ENCODE assay signal across 25 mouse cellular contexts in genomic region chr8:122086064-122086463, GRCm38 (mm10).
DNase-seq lines count a peak whose midpoint lies in the region; ATAC-seq and TF ChIP-seq lines count a peak whose summit lies in the region.
"Had no signal": no experiment of that assay in that cellular context is flagged by ENCODE, and none has a peak within 500 bp of the region (broad histone marks: within the 10 kb centered on the region; RNA-seq: fewer than 3 reads in every experiment).

No protein-coding gene starts in this region.

- no peak overlapping the region for H3K9ac ChIP-seq in embryonic facial prominence, embryonic 13.5 days
- no peak overlapping the region for H3K9ac ChIP-seq in CH12.LX (ENCODE audit: insufficient read depth, low read depth)
- H3K9ac ChIP-seq: forebrain, postnatal 0 days; heart, embryonic 12.5 days; hindbrain, embryonic 13.5 days; kidney, embryonic 15.5 days; limb, embryonic 15.5 days; liver, embryonic 14.5 days; lung, embryonic 14.5 days; midbrain, embryonic 12.5 days; neural tube, embryonic 15.5 days; stomach, embryonic 15.5 days had no signal

- no peak for DNase-seq in embryonic facial prominence, embryonic 10.5 days (ENCODE audit: low spot score)
- no peak for DNase-seq in CH12.LX (ENCODE audit: extremely low read depth)
- peak; percentile 44 to 58 for DNase-seq in cerebellum, adult 18-20 months
- DNase-seq in cerebellum, postnatal 14 days, result peak; percentile 33 to 54
- DNase-seq in left cerebral cortex, postnatal 10 days (ENCODE audit: extremely low spot score in 1 of 2, low spot score in 2 of 2), result no peak
- DNase-seq in urinary bladder, adult 2 months (ENCODE audit: low spot score), result no peak
- DNase-seq: B cell, adult 2 months; forebrain, postnatal 0 days; heart, adult 11 months; heart, postnatal 10 days; kidney, adult 11 months; kidney, postnatal 36 days; lung, embryonic 14.5 days; thymus, adult 2 months had no signal

- no peak overlapping the region for H3K27ac ChIP-seq in embryonic facial prominence, embryonic 13.5 days
- no peak overlapping the region for H3K27ac ChIP-seq in embryonic facial prominence, embryonic 10.5 days (replicated peaks)
- no peak overlapping the region for H3K27ac ChIP-seq in CH12.LX (ENCODE audit: insufficient read depth, low read depth)
- H3K27ac ChIP-seq: forebrain, embryonic 10.5 days; hindbrain, embryonic 13.5 days; kidney, embryonic 15.5 days; limb, embryonic 15.5 days; liver, embryonic 14.5 days; midbrain, embryonic 12.5 days; neural tube, embryonic 15.5 days; stomach, embryonic 15.5 days had no signal

- no peak overlapping the region for H3K4me2 ChIP-seq in embryonic facial prominence, embryonic 13.5 days
- no peak overlapping the region for H3K4me2 ChIP-seq in CH12.LX (ENCODE audit: insufficient read depth, low read depth, poor library complexity, severe bottlenecking)
- H3K4me2 ChIP-seq: heart, embryonic 12.5 days; hindbrain, embryonic 13.5 days; kidney, embryonic 15.5 days; limb, embryonic 15.5 days; lung, embryonic 14.5 days; midbrain, embryonic 12.5 days; neural tube, embryonic 15.5 days; stomach, embryonic 15.5 days had no signal

- 77% methylated on average over 12 of the region's 12 CpGs for WGBS in embryonic facial prominence, embryonic 13.5 days
- WGBS in embryonic facial prominence, embryonic 10.5 days, result 78% methylated on average over 12 of the region's 12 CpGs

- TF ChIP-seq POLR2A in CH12.LX (IDR thresholded peaks at IDR 0.05; ENCODE audit: low read depth, low read length), result no peak

- no peak for TF ChIP-seq RAD21 in CH12.LX (IDR thresholded peaks at IDR 0.05; ENCODE audit: low read depth, low read length)

- ATAC-seq in embryonic facial prominence, embryonic 13.5 days (ENCODE audit: insufficient number of reproducible peaks, insufficient read depth, low FRiP score, low TSS enrichment, low read depth), result peak; percentile 22; the same call in 1 of the 2 replicates
- ATAC-seq: activated CD4-positive, CD25-positive, alpha-beta regulatory T cell, adult 4 months; forebrain, postnatal 0 days had no signal

- H3K4me3 ChIP-seq in embryonic facial prominence, embryonic 13.5 days, result no peak overlapping the region
- no peak overlapping the region for H3K4me3 ChIP-seq in embryonic facial prominence, embryonic 10.5 days
- H3K4me3 ChIP-seq in CH12.LX (replicated peaks in 1 of 3; ENCODE audit: low read depth in 2 of 3, low read length in 2 of 3, poor library complexity in 1 of 3), result no peak overlapping the region
- H3K4me3 ChIP-seq: forebrain, embryonic 10.5 days; heart, embryonic 12.5 days; hindbrain, embryonic 13.5 days; kidney, embryonic 15.5 days; limb, embryonic 15.5 days; midbrain, embryonic 12.5 days; neural tube, embryonic 15.5 days; stomach, embryonic 15.5 days had no signal

- H3K79me2 ChIP-seq in CH12.LX (replicated peaks; ENCODE audit: control insufficient read depth, extremely low read depth, insufficient read depth, poor library complexity, severe bottlenecking), result no peaks in the 10 kb centered on the region

- H3K4me1 ChIP-seq in embryonic facial prominence, embryonic 13.5 days, result no peaks in the 10 kb centered on the region
- H3K4me1 ChIP-seq in embryonic facial prominence, embryonic 10.5 days, result peaks cover 27% of the 10 kb centered on the region
- H3K4me1 ChIP-seq in CH12.LX (ENCODE audit: control insufficient read depth in 1 of 2, insufficient read depth in 2 of 2), result peaks cover 0 to 14% of the 10 kb centered on the region in 2 experiments; a peak in 1 of 4 replicates
- H3K4me1 ChIP-seq: midbrain, embryonic 12.5 days had no signal

- TF ChIP-seq CTCF in CH12.LX (conservative IDR thresholded peaks at IDR 0.05 in 1 of 2, IDR thresholded peaks at IDR 0.05 in 1 of 2; ENCODE audit: low read depth in 2 of 2, low read length in 2 of 2), result no peak

- H3K27me3 ChIP-seq in embryonic facial prominence, embryonic 13.5 days, result 0 out of 2 replicates have a peak, but pooled peaks cover 4% of the 10 kb centered on the region
- peaks cover 27% of the 10 kb centered on the region; the same call in 1 of the 2 replicates for H3K27me3 ChIP-seq in embryonic facial prominence, embryonic 10.5 days (replicated peaks; ENCODE audit: low read depth, poor library complexity, severe bottlenecking)
- H3K27me3 ChIP-seq in CH12.LX (replicated peaks), result peaks cover 71% of the 10 kb centered on the region
- H3K27me3 ChIP-seq: kidney, embryonic 15.5 days; neural tube, embryonic 15.5 days; stomach, embryonic 15.5 days had no signal

- intact Hi-C loops in left cerebral cortex, postnatal 10 days (cut with DNase I), result no loop called here

- no peaks in the 10 kb centered on the region for H3K36me3 ChIP-seq in embryonic facial prominence, embryonic 13.5 days
- no peaks in the 10 kb centered on the region for H3K36me3 ChIP-seq in embryonic facial prominence, embryonic 10.5 days (replicated peaks)
- no peaks in the 10 kb centered on the region for H3K36me3 ChIP-seq in CH12.LX (replicated peaks in 1 of 2; ENCODE audit: control insufficient read depth in 1 of 2, insufficient read depth in 1 of 2, low read length in 1 of 2)
- H3K36me3 ChIP-seq: forebrain, embryonic 10.5 days; heart, embryonic 12.5 days; hindbrain, embryonic 13.5 days; kidney, embryonic 15.5 days; limb, embryonic 15.5 days; midbrain, embryonic 12.5 days; neural tube, embryonic 15.5 days; stomach, embryonic 15.5 days had no signal

- dilution Hi-C loops in CH12.LX (cut with MboI; ENCODE audit: extremely low pct_ligation_motif_present, extremely low pct_unique_long_range_greater_than_20kb, low sequenced_read_pairs), result no loop called here

- in situ Hi-C loops in CH12.LX (cut with MboI; ENCODE audit: low pct_ligation_motif_present, low pct_unique_long_range_greater_than_20kb, low sequenced_read_pairs), result no loop called here

- no peak for TF ChIP-seq EP300 in CH12.LX (IDR thresholded peaks at IDR 0.05; ENCODE audit: low read length)

- no peaks in the 10 kb centered on the region for H3K9me3 ChIP-seq in embryonic facial prominence, embryonic 13.5 days
- H3K9me3 ChIP-seq in embryonic facial prominence, embryonic 10.5 days, result no peaks in the 10 kb centered on the region
- H3K9me3 ChIP-seq in CH12.LX (replicated peaks; ENCODE audit: low read length), result no peaks in the 10 kb centered on the region
- H3K9me3 ChIP-seq: forebrain, embryonic 10.5 days; heart, embryonic 12.5 days; hindbrain, embryonic 13.5 days; kidney, embryonic 15.5 days; limb, embryonic 15.5 days; midbrain, embryonic 12.5 days; neural tube, embryonic 15.5 days; stomach, embryonic 15.5 days had no signal

TF ChIP-seq in CH12.LX, 34 proteins besides CTCF, POLR2A, EP300 and RAD21:
- peak; percentile 65 for TF ChIP-seq NRF1 (IDR thresholded peaks at IDR 0.05; ENCODE audit: low read depth, low read length)
- no peak for TF ChIP-seq USF2 (conservative IDR thresholded peaks at IDR 0.05; ENCODE audit: low read depth, low read length)
- no peak for TF ChIP-seq NELFE (IDR thresholded peaks at IDR 0.05; ENCODE audit: low read depth, low read length)

Comparison
In these comparisons a context has a peak if more than half of its experiments do, and no peak if none do; other contexts are left out.
1. DNase-seq: peak in cerebellum, adult 18-20 months (2 of 2) and cerebellum, postnatal 14 days (2 of 2); none in embryonic facial prominence, embryonic 10.5 days (single experiment), CH12.LX (single experiment), left cerebral cortex, postnatal 10 days (0 of 2) and urinary bladder, adult 2 months (single experiment).